Mouse (Mus musculus) liver, postnatal 0 days (tissue): Measurements from ENCODE around the gene Ccdc89. TPM values are rescaled to one million over a fixed set of nuclear protein-coding genes. Genes with fewer than 3 reads are reported as not detected.
A peak's percentile ranks its signal among the peaks of the same experiment; 100 is the strongest.

ENCODE experiments used
- ATAC-seq: fragments of 200-750 bp; cut with Nextera tagmentation; 2 replicates; pipeline ENCODE4 v1.8.0; 2017; ENCODE audit warnings: mild to moderate bottlenecking, moderate library complexity
- DNase-seq: peaks from one replicate; pipeline ENCODE4 v3.0.0-alpha.2; 2016
- H3K27ac ChIP-seq: fragments of 300-500 bp; sonication (generic); 2 replicates; pipeline ENCODE4 v1.5.1; 2014; ENCODE audit warnings: antibody characterized with exemption, moderate library complexity, mild to moderate bottlenecking, low read depth
- H3K27me3 ChIP-seq: fragments of 300-500 bp; sonication (generic); 2 replicates; pipeline ENCODE4 v1.6.1; 2014; ENCODE audit warnings: low read length, control low read depth, mixed read lengths; ENCODE audit not compliant: insufficient read depth
- H3K36me3 ChIP-seq: fragments of 300-500 bp; sonication (generic); replicated peaks from 2 replicates; pipeline ENCODE4 v1.6.1; 2014; ENCODE audit warnings: mild to moderate bottlenecking, control low read depth, low read length, moderate library complexity, mixed read lengths; ENCODE audit not compliant: insufficient read depth
- H3K4me1 ChIP-seq: fragments of 300-500 bp; sonication (generic); 2 replicates; pipeline ENCODE4 v1.6.1; 2014; ENCODE audit warnings: antibody characterized with exemption, mild to moderate bottlenecking, control low read depth; ENCODE audit not compliant: insufficient read depth
- H3K4me2 ChIP-seq: fragments of 300-500 bp; sonication (generic); 2 replicates; pipeline ENCODE4 v1.6.1; 2014; ENCODE audit warnings: low read depth, mild to moderate bottlenecking, low read length, moderate library complexity, mixed read lengths
- H3K4me3 ChIP-seq: fragments of 300-500 bp; sonication (generic); 2 replicates; pipeline ENCODE4 v1.5.1; 2014; ENCODE audit warnings: low read depth, low read length
- H3K9ac ChIP-seq: fragments of 300-500 bp; sonication (generic); replicated peaks from 2 replicates; pipeline ENCODE4 v1.6.1; 2014; ENCODE audit warnings: mild to moderate bottlenecking, moderate library complexity
- H3K9me3 ChIP-seq: fragments of 300-500 bp; sonication (generic); 2 replicates; pipeline ENCODE4 v1.6.1; 2016; ENCODE audit warnings: mild to moderate bottlenecking, control low read depth, low read length, mixed read lengths
- CTCF ChIP-seq: sonication (generic); IDR thresholded peaks from 2 replicates; pipeline ENCODE4 v1.5.1; 2016; ENCODE audit warnings: antibody characterized with exemption, low read depth
- EP300 ChIP-seq: IDR thresholded peaks from 2 replicates; pipeline ENCODE4 v1.6.1; 2016; ENCODE audit warnings: antibody characterized with exemption, low read depth, mild to moderate bottlenecking
- WGBS: fragments of 180-500 bp; shearing (Covaris S2); extraction: QIAGEN DNeasy Blood & Tissue Kit; methylation state at CpG from one replicate; pipeline ENCODE4 v1.1.7; 2014; ENCODE audit not compliant: insufficient replicate concordance; 5-methylcytosine and 5-hydroxymethylcytosine counted together
- polyA plus RNA-seq: library from polyadenylated mRNA; unstranded; fragments of >200 nt; fragmentation: Nextera tagmentation; extraction: Ambion mirVana; gene quantifications from 2 replicates; pipeline ENCODE4 v1.2.1, GENCODE M21; 2015

Ccdc89 gene
- polyA plus RNA-seq, 1 experiment from 2014 or later = 0.19 TPM

DNA sequence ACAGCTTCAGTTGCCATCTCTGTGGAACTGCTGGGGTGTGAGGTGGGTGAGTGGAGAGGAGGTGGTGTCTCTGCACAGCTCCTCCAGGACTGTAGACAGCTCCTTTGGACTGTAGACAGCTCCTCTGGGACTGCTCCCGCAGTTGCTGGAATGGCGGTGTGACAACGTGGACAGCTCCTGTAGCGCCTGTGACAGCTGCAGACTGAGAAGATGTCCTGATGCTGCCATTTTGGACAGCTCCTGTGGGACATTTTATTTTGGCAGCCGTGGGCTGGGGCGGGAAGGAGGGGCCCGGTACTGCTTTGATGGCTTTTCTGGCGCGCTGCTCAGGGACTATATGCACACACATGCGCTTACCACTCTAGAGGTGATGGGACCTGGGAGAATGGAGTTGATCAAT, 34.0 kb downstream of the Ccdc89 start:
- Histone ChIP-seq H3K9ac (no peak overlapping the region), H3K27me3 (no peaks in the 10 kb centered on the region), H3K4me2 (no peak overlapping the region), H3K4me1 (peaks cover 15% of the 10 kb centered on the region), H3K9me3 (no peaks in the 10 kb centered on the region), H3K27ac (no peak overlapping the region), H3K4me3 (no peak overlapping the region), H3K36me3 (no peaks in the 10 kb centered on the region)
- no peak for TF ChIP-seq CTCF
- TF ChIP-seq EP300 = no peak
- ATAC-seq = no peak
- no peak for DNase-seq
- WGBS = 47% methylated on average over 10 of the region's 10 CpGs

- H3K9ac ChIP-seq = no peak overlapping the region
- 16% methylated on average over 14 of the region's 14 CpGs for WGBS
- H3K4me3 ChIP-seq = no peak overlapping the region
- ATAC-seq = no peak
- peak overlapping the region; percentile 27; the same call in 1 of the 2 replicates for H3K4me2 ChIP-seq
- no peak overlapping the region for H3K27ac ChIP-seq
- no peaks in the 10 kb centered on the region for H3K36me3 ChIP-seq
- H3K27me3 ChIP-seq = no peaks in the 10 kb centered on the region
- H3K9me3 ChIP-seq = no peaks in the 10 kb centered on the region
- DNase-seq = peak; percentile 54
- peaks cover 14% of the 10 kb centered on the region for H3K4me1 ChIP-seq
- no peak for TF ChIP-seq EP300
- TF ChIP-seq CTCF = peak; percentile 67
These were observed 34.6 kb downstream of the Ccdc89 start for GRCm38 (mm10) chr7:90460930-90461329.

DNA sequence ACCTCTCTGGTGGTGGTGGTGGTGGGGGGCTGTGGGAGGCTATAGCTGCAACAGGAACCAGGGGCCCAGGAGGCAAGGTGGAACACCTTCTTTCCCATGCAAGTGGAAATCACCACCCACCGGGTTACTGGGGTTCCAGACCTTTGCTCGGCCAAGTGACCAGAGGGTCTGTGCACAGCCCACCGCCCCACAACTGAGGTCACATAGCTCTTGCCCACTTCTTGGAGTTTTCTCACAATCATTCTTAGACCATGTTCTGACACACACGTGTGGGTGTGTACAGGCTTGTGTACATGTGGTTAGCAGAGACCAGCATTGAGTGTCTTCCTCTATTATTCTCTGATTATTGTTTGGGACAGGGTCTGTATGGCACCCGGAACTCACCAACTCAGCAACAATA, 35.1 kb downstream of the Ccdc89 start:
- Histone ChIP-seq H3K9me3 (no peaks in the 10 kb centered on the region), H3K36me3 (no peaks in the 10 kb centered on the region), H3K4me1 (peaks cover 10% of the 10 kb centered on the region), H3K4me3 (no peak overlapping the region), H3K27ac (no peak overlapping the region), H3K27me3 (no peaks in the 10 kb centered on the region), H3K4me2 (no peak overlapping the region), H3K9ac (no peak overlapping the region)
- WGBS = 86% methylated on average over 5 of the region's 5 CpGs
- no peak for DNase-seq
- ATAC-seq = no peak
- TF ChIP-seq EP300 (no peak), CTCF (no peak)

- WGBS = 43% methylated on average over 2 of the region's 2 CpGs
- TF ChIP-seq CTCF = no peak
- TF ChIP-seq EP300 = no peak
These were observed 47.1 kb downstream of the Ccdc89 start for GRCm38 (mm10) chr7:90473511-90473910.

GRCm38 (mm10) chr7:90475793-90476312, 49.5 kb downstream of the Ccdc89 start, which contains the start of gene Tmem126b:
TSS of gene Tmem126b (minus strand) at chr7:90476001.
- Histone ChIP-seq H3K9ac (peak within 1 kb of the TSS; percentile 73), H3K36me3 (no peaks in the 10 kb centered on the region; the same call in 1 of the 2 replicates), H3K4me2 (peak within 1 kb of the TSS; percentile 99), H3K27me3 (0 out of 2 replicates have a peak, but pooled peaks cover 2% of the 10 kb centered on the region), H3K4me1 (peaks cover 18% of the 10 kb centered on the region), H3K9me3 (no peaks in the 10 kb centered on the region), H3K27ac (peak within 1 kb of the TSS; percentile 75), H3K4me3 (peak within 1 kb of the TSS; percentile 81)
- ATAC-seq = peak; percentile 100
- TF ChIP-seq EP300 (0 out of 2 replicates have a peak, but pooled peaks have one; percentile 8), CTCF (no peak)
- DNase-seq = peak; percentile 99
- WGBS = under 1% methylated on average over 36 of the region's 36 CpGs

More at GRCm38 (mm10) chr7:90473511-90473910, 47.1 kb downstream of the Ccdc89 start:
- Histone ChIP-seq H3K4me1 (peaks cover 18% of the 10 kb centered on the region), H3K9ac (no peak overlapping the region), H3K27me3 (0 out of 2 replicates have a peak, but pooled peaks cover 2% of the 10 kb centered on the region), H3K4me3 (no peak overlapping the region), H3K36me3 (peaks cover 11% of the 10 kb centered on the region), H3K9me3 (no peaks in the 10 kb centered on the region), H3K4me2 (no peak overlapping the region), H3K27ac (no peak overlapping the region)
- no peak for ATAC-seq
- DNase-seq = no peak

- no peaks in the 10 kb centered on the region for H3K9me3 ChIP-seq
- peak within 1 kb of the TSS; percentile 75 for H3K27ac ChIP-seq
- TF ChIP-seq CTCF (no peak), EP300 (no peak)
- peak within 1 kb of the TSS; percentile 81 for H3K4me3 ChIP-seq
- peaks cover 18% of the 10 kb centered on the region for H3K4me1 ChIP-seq
- H3K9ac ChIP-seq = peak within 1 kb of the TSS; percentile 73
- H3K27me3 ChIP-seq = 0 out of 2 replicates have a peak, but pooled peaks cover 2% of the 10 kb centered on the region
- ATAC-seq (no peak), DNase-seq (no peak)
- no peaks in the 10 kb centered on the region; the same call in 1 of the 2 replicates for H3K36me3 ChIP-seq
- under 1% methylated on average over 32 of the region's 32 CpGs for WGBS
- peak within 1 kb of the TSS; percentile 99 for H3K4me2 ChIP-seq
These were observed 50.2 kb downstream of the Ccdc89 start, which contains the start of gene Dlg2 for GRCm38 (mm10) chr7:90476313-90477245. TSS of gene Dlg2 (plus strand) at chr7:90476672.

Other genes starting within 250 kb of the Ccdc89 start
- gene Ccdc83, start 160.8 kb upstream of the Ccdc89 start, polyA plus RNA-seq = not detected in 2 replicates
- gene Sytl2, start 124.3 kb upstream of the Ccdc89 start, polyA plus RNA-seq = 0.42 and 0.66 TPM in 2 replicates
- 11.1 and 11.5 TPM in 2 replicates for gene Crebzf, start 16.2 kb downstream of the Ccdc89 start, polyA plus RNA-seq
- 59.9 and 67.3 TPM in 2 replicates for gene Tmem126a, start 30.7 kb downstream of the Ccdc89 start, polyA plus RNA-seq
- 11.2 and 11.3 TPM in 2 replicates for gene Tmem126b, start 49.4 kb downstream of the Ccdc89 start, polyA plus RNA-seq
- gene Dlg2, start 50.1 kb downstream of the Ccdc89 start, polyA plus RNA-seq = 0.41 and 0.47 TPM in 2 replicates